Mouse (Mus musculus): Measurements from ENCODE around the gene Tmed5. TPM values are rescaled to one million over a fixed set of nuclear protein-coding genes. Genes with fewer than 3 reads are reported as not detected.
"Not testable (repeated sequence)": the region's sequence is repeated elsewhere in the genome, so short reads cannot be mapped to it uniquely, and the experiment has no call there.

Tmed5 gene
- polyA plus RNA-seq, 1 experiment from 2014 or later, result 31.0 TPM

GRCm38 (mm10) chr5:108104306-108104705 lies 28.1 kb downstream of the Tmed5 start:
- no peaks in the 10 kb centered on the region for H3K4me1 ChIP-seq (ENCODE audit: control insufficient read depth, insufficient read depth, low read length)
- H3K9ac ChIP-seq (ENCODE audit: low read depth, low read length), result no peak overlapping the region
- no peaks in the 10 kb centered on the region for H3K27me3 ChIP-seq (ENCODE audit: control insufficient read depth, insufficient read depth, low read length)
- H3K4me2 ChIP-seq, result no peak overlapping the region
- H3K4me3 ChIP-seq (ENCODE audit: low read depth, low read length), result no peak overlapping the region
- 87% methylated on average over 5 of the region's 5 CpGs for WGBS (ENCODE audit: insufficient replicate concordance)
- H3K9me3 ChIP-seq (replicated peaks; ENCODE audit: control insufficient read depth, low read length), result no peaks in the 10 kb centered on the region
- H3K36me3 ChIP-seq (ENCODE audit: control insufficient read depth, insufficient read depth, low read length), result peaks cover 13% of the 10 kb centered on the region
- no peak overlapping the region for H3K27ac ChIP-seq (ENCODE audit: low read depth, low read length)
- ATAC-seq (replicated peaks; ENCODE audit: insufficient number of reproducible peaks, low FRiP score, low TSS enrichment), result no peak

GRCm38 (mm10) chr5:108100196-108100595 lies 32.2 kb downstream of the Tmed5 start:
- Histone ChIP-seq H3K4me3 (ENCODE audit: low read depth, low read length) (no peak overlapping the region), H3K36me3 (ENCODE audit: control insufficient read depth, insufficient read depth, low read length) (peaks cover 15% of the 10 kb centered on the region; the same call in 1 of the 2 replicates)

GRCm38 (mm10) chr5:108097676-108098075 lies 34.7 kb downstream of the Tmed5 start:
- 93% methylated on average over 3 of the region's 3 CpGs for WGBS (ENCODE audit: insufficient replicate concordance)
- Histone ChIP-seq H3K4me3 (ENCODE audit: low read depth, low read length) (no peak overlapping the region), H3K36me3 (ENCODE audit: control insufficient read depth, insufficient read depth, low read length) (peaks cover 18% of the 10 kb centered on the region)

More at GRCm38 (mm10) chr5:108100196-108100595, 32.2 kb downstream of the Tmed5 start:
- Histone ChIP-seq H3K27me3 (ENCODE audit: control insufficient read depth, insufficient read depth, low read length) (no peaks in the 10 kb centered on the region), H3K9me3 (replicated peaks; ENCODE audit: control insufficient read depth, low read length) (no peaks in the 10 kb centered on the region), H3K4me2 (no peak overlapping the region), H3K27ac (ENCODE audit: low read depth, low read length) (no peak overlapping the region), H3K4me1 (ENCODE audit: control insufficient read depth, insufficient read depth, low read length) (no peaks in the 10 kb centered on the region), H3K9ac (ENCODE audit: low read depth, low read length) (no peak overlapping the region)
- no peak for ATAC-seq (replicated peaks; ENCODE audit: insufficient number of reproducible peaks, low FRiP score, low TSS enrichment)

GRCm38 (mm10) chr5:108092731-108093130 lies 39.7 kb downstream of the Tmed5 start:
- not testable (repeated sequence) for H3K27me3 ChIP-seq (ENCODE audit: control insufficient read depth, insufficient read depth, low read length); H3K4me3 ChIP-seq (ENCODE audit: low read depth, low read length); H3K4me2 ChIP-seq; H3K4me1 ChIP-seq (ENCODE audit: control insufficient read depth, insufficient read depth, low read length); ATAC-seq (replicated peaks; ENCODE audit: insufficient number of reproducible peaks, low FRiP score, low TSS enrichment); H3K9ac ChIP-seq (ENCODE audit: low read depth, low read length); H3K9me3 ChIP-seq (replicated peaks; ENCODE audit: control insufficient read depth, low read length); H3K27ac ChIP-seq (ENCODE audit: low read depth, low read length)
- peaks cover 36% of the 10 kb centered on the region for H3K36me3 ChIP-seq (ENCODE audit: control insufficient read depth, insufficient read depth, low read length)
- WGBS (ENCODE audit: insufficient replicate concordance), result 94% methylated on average over 8 of the region's 8 CpGs

More at GRCm38 (mm10) chr5:108097676-108098075, 34.7 kb downstream of the Tmed5 start:
- H3K27ac ChIP-seq (ENCODE audit: low read depth, low read length), result no peak overlapping the region
- no peaks in the 10 kb centered on the region for H3K27me3 ChIP-seq (ENCODE audit: control insufficient read depth, insufficient read depth, low read length)
- no peak overlapping the region for H3K9ac ChIP-seq (ENCODE audit: low read depth, low read length)
- no peak overlapping the region for H3K4me2 ChIP-seq
- H3K4me1 ChIP-seq (ENCODE audit: control insufficient read depth, insufficient read depth, low read length), result no peaks in the 10 kb centered on the region
- no peak for ATAC-seq (replicated peaks; ENCODE audit: insufficient number of reproducible peaks, low FRiP score, low TSS enrichment)
- no peaks in the 10 kb centered on the region for H3K9me3 ChIP-seq (replicated peaks; ENCODE audit: control insufficient read depth, low read length)

- no peak for ATAC-seq (replicated peaks; ENCODE audit: insufficient number of reproducible peaks, low FRiP score, low TSS enrichment)
- no peak overlapping the region for H3K4me3 ChIP-seq (ENCODE audit: low read depth, low read length)
- H3K27me3 ChIP-seq (ENCODE audit: control insufficient read depth, insufficient read depth, low read length), result no peaks in the 10 kb centered on the region
- H3K4me1 ChIP-seq (ENCODE audit: control insufficient read depth, insufficient read depth, low read length), result no peaks in the 10 kb centered on the region
- no peaks in the 10 kb centered on the region for H3K9me3 ChIP-seq (replicated peaks; ENCODE audit: control insufficient read depth, low read length)
- no peak overlapping the region for H3K4me2 ChIP-seq
- WGBS (ENCODE audit: insufficient replicate concordance), result 91% methylated on average over 2 of the region's 2 CpGs
- peaks cover 28% of the 10 kb centered on the region for H3K36me3 ChIP-seq (ENCODE audit: control insufficient read depth, insufficient read depth, low read length)
- H3K9ac ChIP-seq (ENCODE audit: low read depth, low read length), result no peak overlapping the region
- no peak overlapping the region for H3K27ac ChIP-seq (ENCODE audit: low read depth, low read length)
Measured at GRCm38 (mm10) chr5:108085440-108085839, 47.0 kb downstream of the Tmed5 start.

GRCm38 (mm10) chr5:108082380-108082779 lies 50.0 kb downstream of the Tmed5 start:
- H3K36me3 ChIP-seq (ENCODE audit: control insufficient read depth, insufficient read depth, low read length), result peaks cover 24% of the 10 kb centered on the region
- H3K9ac ChIP-seq (ENCODE audit: low read depth, low read length), result no peak overlapping the region
- WGBS (ENCODE audit: insufficient replicate concordance), result 44% methylated on average over 2 of the region's 2 CpGs
- no peak overlapping the region for H3K27ac ChIP-seq (ENCODE audit: low read depth, low read length)
- no peaks in the 10 kb centered on the region for H3K9me3 ChIP-seq (replicated peaks; ENCODE audit: control insufficient read depth, low read length)
- no peak for ATAC-seq (replicated peaks; ENCODE audit: insufficient number of reproducible peaks, low FRiP score, low TSS enrichment)
- no peak overlapping the region for H3K4me2 ChIP-seq
- no peaks in the 10 kb centered on the region for H3K27me3 ChIP-seq (ENCODE audit: control insufficient read depth, insufficient read depth, low read length)
- no peaks in the 10 kb centered on the region for H3K4me1 ChIP-seq (ENCODE audit: control insufficient read depth, insufficient read depth, low read length)
- no peak overlapping the region for H3K4me3 ChIP-seq (ENCODE audit: low read depth, low read length)

- Histone ChIP-seq H3K4me2 (no peak overlapping the region), H3K27ac (ENCODE audit: low read depth, low read length) (no peak overlapping the region), H3K4me3 (ENCODE audit: low read depth, low read length) (no peak overlapping the region), H3K9me3 (replicated peaks; ENCODE audit: control insufficient read depth, low read length) (no peaks in the 10 kb centered on the region), H3K4me1 (ENCODE audit: control insufficient read depth, insufficient read depth, low read length) (no peaks in the 10 kb centered on the region), H3K27me3 (ENCODE audit: control insufficient read depth, insufficient read depth, low read length) (no peaks in the 10 kb centered on the region), H3K9ac (ENCODE audit: low read depth, low read length) (no peak overlapping the region), H3K36me3 (ENCODE audit: control insufficient read depth, insufficient read depth, low read length) (peaks cover 19% of the 10 kb centered on the region)
- ATAC-seq (replicated peaks; ENCODE audit: insufficient number of reproducible peaks, low FRiP score, low TSS enrichment), result no peak
Measured at GRCm38 (mm10) chr5:108079603-108080002, 52.8 kb downstream of the Tmed5 start.

- Histone ChIP-seq H3K4me2 (no peak overlapping the region), H3K9ac (ENCODE audit: low read depth, low read length) (no peak overlapping the region), H3K4me3 (ENCODE audit: low read depth, low read length) (no peak overlapping the region), H3K27ac (ENCODE audit: low read depth, low read length) (no peak overlapping the region), H3K27me3 (ENCODE audit: control insufficient read depth, insufficient read depth, low read length) (no peaks in the 10 kb centered on the region), H3K36me3 (ENCODE audit: control insufficient read depth, insufficient read depth, low read length) (peaks cover 19% of the 10 kb centered on the region), H3K4me1 (ENCODE audit: control insufficient read depth, insufficient read depth, low read length) (no peaks in the 10 kb centered on the region), H3K9me3 (replicated peaks; ENCODE audit: control insufficient read depth, low read length) (no peaks in the 10 kb centered on the region)
- 81% methylated on average over 6 of the region's 6 CpGs for WGBS (ENCODE audit: insufficient replicate concordance)
- no peak for ATAC-seq (replicated peaks; ENCODE audit: insufficient number of reproducible peaks, low FRiP score, low TSS enrichment)
Measured at GRCm38 (mm10) chr5:108076833-108077540, 55.4 kb downstream of the Tmed5 start.

GRCm38 (mm10) chr5:108076241-108076640 lies 56.2 kb downstream of the Tmed5 start:
- Histone ChIP-seq H3K27me3 (ENCODE audit: control insufficient read depth, insufficient read depth, low read length) (no peaks in the 10 kb centered on the region), H3K4me1 (ENCODE audit: control insufficient read depth, insufficient read depth, low read length) (no peaks in the 10 kb centered on the region), H3K9me3 (replicated peaks; ENCODE audit: control insufficient read depth, low read length) (no peaks in the 10 kb centered on the region), H3K36me3 (ENCODE audit: control insufficient read depth, insufficient read depth, low read length) (peaks cover 24% of the 10 kb centered on the region), H3K27ac (ENCODE audit: low read depth, low read length) (no peak overlapping the region), H3K4me2 (no peak overlapping the region), H3K4me3 (ENCODE audit: low read depth, low read length) (no peak overlapping the region), H3K9ac (ENCODE audit: low read depth, low read length) (no peak overlapping the region)
- ATAC-seq (replicated peaks; ENCODE audit: insufficient number of reproducible peaks, low FRiP score, low TSS enrichment), result no peak
